Mouse (Mus musculus) retina, adult 2 months (tissue): ENCODE measurements around the gene Pik3r5.

Experiments
- DNase-seq: peaks from one replicate; pipeline ENCODE4 v3.0.0-alpha.2; 2012; ENCODE audit warnings: low read depth, low spot score

Pik3r5 gene

GRCm38 (mm10) chr11:68431699-68432360 is at the start of gene Pik3r5:
Gene Pik3r5, plus strand, starts transcription at chr11:68432121.
- DNase-seq: peak; percentile 9

DNA sequence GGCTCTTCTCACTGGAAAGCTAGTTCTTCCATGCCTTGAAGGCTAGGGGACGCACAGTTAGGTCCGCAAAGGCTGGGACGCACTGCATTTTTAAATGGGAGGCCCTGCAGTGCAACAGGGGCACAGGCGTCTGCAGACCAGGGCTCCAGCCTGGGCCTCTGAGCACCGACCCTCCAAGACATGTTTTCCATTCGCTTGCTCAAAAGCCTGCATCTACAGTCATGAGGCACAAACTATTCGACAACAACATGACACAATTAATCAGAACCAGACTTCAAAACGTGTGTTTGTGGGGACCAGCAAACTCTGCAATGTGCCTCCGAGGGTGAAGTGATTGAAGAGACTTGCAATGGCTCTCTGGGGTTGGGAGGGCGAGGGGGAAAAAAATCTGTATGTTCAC is 48.4 kb upstream of the Pik3r5 start:
- DNase-seq: no peak

DNA sequence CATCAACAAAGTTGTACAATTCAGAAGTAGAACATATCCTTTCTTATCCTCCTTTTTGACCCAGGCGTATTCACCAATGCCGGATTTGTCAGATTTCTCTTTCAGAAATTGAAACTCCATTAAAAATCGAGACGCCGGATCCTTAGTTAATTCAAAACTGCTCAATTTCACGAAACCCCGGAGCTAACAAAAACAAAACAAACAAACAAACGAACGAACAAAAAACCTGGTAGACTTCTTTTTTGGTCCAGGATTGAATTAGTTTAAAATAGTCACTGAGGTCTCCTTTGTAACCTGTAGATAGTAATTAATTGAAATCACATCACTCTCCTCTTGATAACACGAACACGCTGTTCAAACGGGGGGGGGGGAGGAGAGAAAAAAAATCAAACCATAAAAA is 47.8 kb upstream of the Pik3r5 start:
- no peak for DNase-seq

GRCm38 (mm10) chr11:68384592-68385020 is 47.3 kb upstream of the Pik3r5 start:
- no peak for DNase-seq

GRCm38 (mm10) chr11:68385021-68385821 is 46.7 kb upstream of the Pik3r5 start:
- no peak for DNase-seq

DNA sequence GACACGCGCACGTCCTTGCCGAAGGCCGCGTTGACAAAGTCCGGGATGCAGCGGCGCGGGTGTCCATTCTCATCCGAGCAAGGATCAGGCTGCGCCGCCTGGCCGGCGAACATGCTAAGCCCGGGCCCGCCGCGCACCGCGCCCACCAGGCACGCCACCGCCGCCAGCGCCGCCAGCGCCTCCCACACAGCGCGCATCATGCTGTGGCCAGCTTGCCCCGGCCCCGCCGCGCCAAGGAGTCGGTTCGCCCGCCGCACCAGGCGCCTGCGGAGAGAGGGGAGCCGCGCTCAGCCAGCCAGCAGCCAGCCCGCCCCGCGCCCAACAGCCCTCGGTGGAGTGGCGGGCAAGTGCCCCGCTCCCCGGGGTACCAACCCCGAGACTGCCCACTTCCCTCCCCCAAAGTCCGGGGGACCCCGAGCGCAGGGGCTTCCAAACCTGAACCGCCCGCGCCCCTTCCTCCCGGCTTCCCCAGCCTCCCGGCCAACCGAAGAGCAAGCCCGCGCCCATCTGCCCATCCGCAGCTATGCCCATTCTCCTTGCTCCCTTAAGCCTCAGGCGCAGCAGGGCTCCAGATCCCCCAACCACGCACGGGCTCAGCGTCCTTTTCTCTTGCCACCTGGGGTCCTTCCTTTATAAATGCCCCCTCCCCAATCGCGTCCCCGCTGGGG is 45.9 kb upstream of the Pik3r5 start:
- no peak for DNase-seq

DNA sequence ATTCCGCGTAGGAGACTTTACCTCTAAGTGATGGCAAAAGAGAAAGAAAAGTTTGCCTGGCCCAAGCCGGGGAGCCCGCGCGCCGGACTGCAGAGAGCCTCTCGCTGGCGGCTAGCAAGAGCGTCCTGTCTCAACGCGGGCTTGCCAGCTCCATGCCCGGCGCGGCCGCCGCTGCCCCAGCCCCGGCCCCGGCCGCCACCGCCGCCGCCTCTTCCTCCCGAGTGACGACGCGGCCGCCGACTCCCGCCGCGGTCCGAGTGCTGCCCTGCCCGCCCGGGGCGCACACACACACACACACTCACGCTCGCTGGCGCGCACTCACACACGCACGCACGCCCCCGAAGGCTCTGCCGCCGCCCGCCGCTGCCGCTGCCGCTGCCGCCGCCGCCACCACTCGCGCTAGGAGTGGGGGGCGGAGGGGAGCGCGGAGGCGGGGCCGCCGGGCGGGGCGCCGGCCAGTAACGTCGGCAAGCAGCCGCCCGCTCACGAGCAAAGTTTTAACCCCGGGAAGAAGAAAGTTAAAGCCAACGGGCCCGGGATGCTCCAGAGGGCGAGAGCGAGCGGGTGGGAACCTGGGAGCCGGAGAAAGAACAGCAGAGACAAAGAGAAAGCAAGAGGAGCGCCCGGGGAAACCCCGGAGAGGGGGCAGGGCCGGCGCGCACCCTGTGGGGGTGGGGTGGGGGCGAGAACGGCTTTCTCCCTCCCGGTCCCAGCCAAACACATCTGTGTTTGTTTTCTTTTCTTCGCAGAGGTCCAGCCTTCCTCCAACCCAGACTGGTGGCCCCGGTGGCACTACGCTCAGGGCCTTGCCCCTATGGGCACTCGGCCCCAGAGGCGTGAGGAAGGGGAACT is 45.1 kb upstream of the Pik3r5 start:
- DNase-seq: no peak

DNA sequence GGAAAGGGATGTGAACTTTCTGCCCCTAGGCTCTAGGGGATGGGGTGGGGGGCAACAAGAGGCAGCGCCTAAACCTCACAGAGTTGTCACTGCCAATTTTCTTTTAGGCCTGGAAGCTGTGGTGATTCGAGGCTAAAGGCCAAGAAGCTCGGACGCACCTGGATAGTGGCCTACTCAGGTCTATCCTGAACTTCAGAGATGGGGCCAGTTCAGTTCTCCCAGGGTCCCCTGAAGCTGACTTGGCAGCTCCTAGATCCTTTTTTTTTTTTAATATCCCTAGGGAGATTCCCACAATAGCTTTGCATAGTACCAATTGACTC is 44.5 kb upstream of the Pik3r5 start:
- no peak for DNase-seq

DNA sequence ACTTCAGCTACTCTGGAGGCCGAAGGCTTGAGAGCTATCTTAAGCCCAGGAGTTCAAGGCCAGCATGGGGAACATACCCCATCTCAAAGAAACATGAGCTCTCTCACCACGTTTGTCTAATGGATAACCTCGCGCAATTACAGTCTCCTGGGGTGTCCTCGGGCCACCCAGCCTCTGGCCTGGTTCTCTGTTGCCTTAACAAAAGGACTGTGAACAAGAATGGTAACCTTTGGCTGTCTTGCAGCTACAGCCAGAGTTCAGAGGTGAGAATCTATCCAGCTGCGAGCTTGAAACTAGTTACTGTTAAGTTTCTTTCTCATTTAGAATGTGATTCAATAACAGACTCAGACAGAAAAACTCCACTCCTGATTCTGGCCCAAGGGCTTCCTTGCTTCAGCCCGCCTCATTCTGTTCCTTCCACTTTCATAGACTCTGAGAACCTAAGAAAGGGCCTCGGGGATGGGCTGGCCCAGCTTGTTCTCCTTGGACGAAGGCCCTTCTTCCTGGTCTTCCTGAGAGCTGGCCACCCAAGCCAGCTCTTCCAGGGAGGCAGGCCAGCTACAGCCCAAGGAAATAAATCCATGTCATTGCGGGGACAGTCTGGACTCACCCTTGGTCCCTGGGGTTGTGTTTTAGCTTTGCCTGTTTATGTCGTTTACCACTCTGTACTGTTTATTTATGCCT is 43.8 kb upstream of the Pik3r5 start:
- no peak for DNase-seq

DNA sequence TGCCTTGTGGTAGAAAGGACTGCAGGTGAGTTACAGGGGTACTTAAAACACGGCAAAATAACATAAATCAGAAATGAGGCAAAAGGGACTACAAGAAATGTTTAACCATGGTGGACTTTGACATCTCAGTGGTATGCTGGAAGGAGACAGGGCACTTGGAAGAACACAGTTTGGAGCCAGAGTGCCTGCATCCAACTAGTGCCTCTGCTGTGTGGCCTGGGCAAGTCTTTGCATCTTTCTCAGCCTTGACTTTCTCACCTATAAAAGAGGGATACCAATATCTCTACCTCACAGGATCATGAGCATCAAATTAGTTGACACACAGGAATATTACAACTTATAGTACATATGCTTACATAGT is 43.3 kb upstream of the Pik3r5 start:
- no peak for DNase-seq

DNA sequence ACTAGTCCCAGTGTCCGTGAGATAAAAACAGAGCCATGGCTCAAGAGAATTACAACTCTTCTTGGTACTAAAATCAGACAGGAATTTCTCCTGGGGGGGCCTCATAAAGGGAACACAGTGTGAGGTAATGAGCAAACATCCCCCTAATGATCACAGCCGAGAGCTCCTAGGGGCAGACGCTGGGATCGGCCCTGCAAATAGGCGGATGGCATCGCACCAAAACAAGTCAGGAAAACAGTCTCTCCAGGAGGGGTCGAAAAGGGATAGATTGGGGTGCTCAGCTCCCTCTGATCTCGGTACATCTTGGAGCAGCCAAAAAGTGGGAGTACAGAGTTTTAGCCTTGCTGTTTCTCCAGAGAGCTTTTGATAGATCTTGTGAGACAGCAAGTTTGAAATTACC is 42.3 kb upstream of the Pik3r5 start:
- DNase-seq: no peak

GRCm38 (mm10) chr11:68390381-68391287 is 41.3 kb upstream of the Pik3r5 start:
- DNase-seq: no peak

DNA sequence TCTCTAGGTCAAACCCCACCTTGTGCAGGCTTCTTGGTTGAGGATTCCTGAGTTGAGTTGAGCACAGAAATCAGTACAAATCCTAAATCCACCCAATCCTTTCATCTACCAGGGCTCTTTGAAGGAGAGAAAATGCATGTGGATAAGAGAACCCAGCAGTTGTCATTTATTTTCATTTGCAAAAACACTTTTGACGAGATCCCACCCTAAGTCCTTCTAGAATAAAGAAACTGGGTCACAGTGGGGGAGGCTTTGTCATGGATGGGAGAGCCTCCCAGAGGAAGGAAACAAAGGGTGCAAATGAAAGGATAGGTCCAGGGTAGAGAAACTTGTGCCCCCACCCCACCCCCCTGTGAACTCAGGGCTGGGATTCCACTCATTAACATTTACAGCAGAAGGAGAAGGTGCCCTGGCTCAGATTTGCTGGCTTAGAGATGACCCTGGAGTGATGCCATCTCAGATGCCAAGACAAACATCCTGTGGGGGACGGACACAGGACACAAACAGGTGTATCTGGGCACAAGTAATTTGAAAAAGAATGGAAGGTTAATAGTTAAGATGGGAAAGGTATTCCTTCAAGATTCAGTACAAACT is 37.9 kb upstream of the Pik3r5 start:
- no peak for DNase-seq

DNA sequence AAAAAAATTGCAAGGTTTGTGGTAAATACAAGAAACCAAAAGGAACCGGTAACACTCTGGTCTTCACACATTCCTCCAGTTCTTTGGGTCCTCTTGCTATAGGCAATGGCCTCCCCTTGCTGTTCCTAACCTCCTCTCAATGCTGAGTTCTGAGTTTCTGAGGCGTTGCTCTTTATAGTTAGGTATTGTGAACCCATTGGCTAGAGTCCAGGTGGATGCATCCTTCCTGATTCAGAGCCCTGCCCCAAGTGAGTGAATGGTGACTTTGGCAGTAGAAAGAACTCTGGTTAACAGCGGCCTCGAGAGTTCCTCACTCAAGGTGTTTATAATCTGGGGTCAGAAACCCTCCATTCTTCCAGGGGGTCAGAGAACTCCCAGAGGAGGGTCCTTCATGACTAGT is 37.2 kb upstream of the Pik3r5 start:
- no peak for DNase-seq

DNA sequence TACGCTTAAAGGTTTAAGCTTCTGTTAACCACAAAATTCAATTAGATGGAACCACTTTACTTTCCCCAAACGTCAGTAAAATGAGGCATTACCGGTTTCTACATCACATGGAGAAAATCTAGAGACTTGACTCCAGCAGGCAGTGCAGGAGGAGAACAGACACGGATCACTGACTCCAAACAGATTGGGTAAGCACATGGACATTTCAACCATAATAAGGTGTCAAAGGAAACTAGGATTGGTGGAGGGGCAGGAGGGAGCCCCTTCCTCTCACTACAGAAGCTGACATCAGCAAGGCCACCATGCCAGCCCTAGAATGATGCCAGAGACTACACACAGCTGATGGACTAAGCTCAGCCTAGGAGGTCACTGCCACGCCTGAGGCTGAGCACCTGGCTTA is 36.4 kb upstream of the Pik3r5 start:
- no peak for DNase-seq

DNA sequence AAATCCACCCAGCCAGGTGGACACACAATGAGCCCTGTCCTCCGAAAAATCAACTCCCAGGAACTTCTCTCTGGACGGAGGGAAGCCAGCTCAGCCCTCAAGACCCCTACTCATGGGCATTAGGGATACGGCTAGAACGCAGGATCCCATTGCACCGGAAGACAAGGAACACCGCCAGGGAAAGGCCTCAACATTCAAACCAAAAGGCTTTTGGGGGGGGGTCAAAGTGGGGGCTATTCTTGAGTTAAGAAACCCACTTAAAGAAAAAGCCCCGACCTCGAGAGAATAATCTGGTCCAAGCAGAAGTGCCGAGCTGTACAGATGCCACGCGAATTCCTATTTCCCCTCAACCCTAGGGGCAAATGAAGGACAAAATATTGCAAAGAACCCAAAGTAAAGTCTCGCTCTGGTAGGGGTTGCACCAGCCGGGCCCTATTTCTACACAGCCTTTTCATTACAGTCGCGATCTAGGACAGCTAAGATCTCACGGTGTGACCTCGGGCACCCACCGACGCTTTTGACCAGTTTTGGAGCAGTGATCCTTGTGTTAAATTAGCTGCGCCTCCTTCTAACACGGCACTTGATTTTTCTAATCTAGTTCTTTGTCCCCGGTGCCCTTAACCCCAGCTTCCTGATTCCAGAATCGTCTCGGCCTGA is 32.9 kb upstream of the Pik3r5 start:
- DNase-seq: no peak

- DNase-seq: no peak
Observed at GRCm38 (mm10) chr11:68399548-68400020, 32.3 kb upstream of the Pik3r5 start.

DNA sequence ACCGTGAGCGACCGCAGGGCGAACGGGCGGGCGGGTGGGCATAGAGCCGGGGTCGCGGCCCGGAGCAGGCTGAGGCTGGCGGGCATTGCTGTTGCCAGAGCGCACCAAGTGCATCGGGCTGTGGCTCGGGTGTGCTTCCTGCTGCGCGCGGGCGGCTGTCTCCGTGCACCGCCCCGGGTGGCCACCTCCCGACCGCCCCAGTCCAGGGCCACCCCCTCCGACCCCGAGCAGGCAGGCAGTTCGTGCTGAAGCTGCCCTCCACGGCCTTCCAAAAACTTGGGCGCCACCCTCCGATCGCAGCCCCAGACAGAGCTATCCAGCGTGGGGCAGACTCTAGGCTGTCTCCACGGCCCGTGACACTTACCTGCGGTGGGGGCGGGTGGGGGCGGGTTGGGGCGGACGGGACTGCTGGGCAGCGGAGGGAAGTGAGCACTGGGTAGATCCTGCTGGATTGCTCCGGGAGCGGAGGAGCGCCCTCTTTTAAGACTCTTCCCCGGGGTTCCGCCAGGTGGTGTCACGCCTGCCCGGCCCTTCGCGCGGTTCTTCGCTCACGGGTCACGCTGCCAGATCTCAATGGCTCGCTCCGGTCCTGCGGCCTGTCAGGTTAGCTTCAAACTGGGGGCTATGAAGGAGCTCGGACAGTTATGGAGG is 31.8 kb upstream of the Pik3r5 start:
- no peak for DNase-seq

GRCm38 (mm10) chr11:68400727-68401219 is 31.1 kb upstream of the Pik3r5 start, which contains the start of gene Ntn1:
Gene Ntn1, minus strand, starts transcription at chr11:68400823.
- no peak for DNase-seq
